Mouse (Mus musculus) E14TG2a.4 (cell line): ENCODE data around the gene Sh2d3c.

Experiments used
- CTCF ChIP-seq: conservative IDR thresholded peaks from 2 replicates; pipeline ENCODE4 v1.5.1; 2014; ENCODE audit warnings: low read length
- NANOG ChIP-seq: IDR thresholded peaks from 2 replicates; pipeline ENCODE4 v1.6.1; 2014; ENCODE audit warnings: borderline replicate concordance, low read length, mixed read lengths
- POU5F1 ChIP-seq: IDR thresholded peaks from 2 replicates; pipeline ENCODE4 v1.6.1; 2014; ENCODE audit warnings: low read length, borderline replicate concordance

GRCm38 (mm10) chr2:32775359-32776074 lies 54.7 kb downstream of the Sh2d3c start, which contains the start of the genes Ttc16 and Ptrh1:
- TF ChIP-seq CTCF (no peak), NANOG (no peak), POU5F1 (no peak)
